In the genomic region with DNA sequence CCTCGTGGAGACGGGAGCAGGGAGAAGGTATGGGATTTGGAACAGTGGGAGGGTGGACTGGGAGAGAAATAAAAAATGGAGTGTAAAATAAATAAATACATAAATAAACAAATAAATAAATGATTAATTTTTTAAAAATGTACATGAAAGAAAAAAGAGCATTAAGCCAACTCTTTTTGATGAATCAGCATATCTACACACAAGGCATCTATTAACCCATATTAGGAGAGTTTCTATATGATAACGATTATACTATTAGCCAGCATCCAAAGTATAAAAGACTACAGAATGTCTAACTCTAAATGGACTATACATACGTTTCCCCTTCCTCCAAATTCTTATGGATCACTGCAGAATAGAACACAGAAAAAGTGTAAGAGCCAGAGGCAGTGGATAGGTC, we compare ENCODE assay signal across 23 mouse cellular contexts. TPM values are rescaled to one million over a fixed set of nuclear protein-coding genes. Genes with fewer than 3 reads are reported as not detected.
"Had no signal": no experiment of that assay in that cellular context is flagged by ENCODE, and none has a peak within 500 bp of the region (broad histone marks: within the 10 kb centered on the region; RNA-seq: fewer than 3 reads in every experiment).

No protein-coding gene starts in this region.

- H3K4me1 ChIP-seq: neural tube, embryonic 12.5 days; neural tube, embryonic 13.5 days; neural tube, embryonic 15.5 days; stomach, embryonic 15.5 days had no signal

- DNase-seq: retina, postnatal 1 day; right cerebral cortex, adult 18-20 months; right cerebral cortex, postnatal 14 days; right cerebral cortex, postnatal 25 days; right cerebral cortex, postnatal 4 days; spleen, adult 18-20 months; thymus, adult 18-20 months; thymus, adult 2 months; thymus, postnatal 14 days; thymus, postnatal 25 days; thymus, postnatal 36 days; thymus, postnatal 4 days had no signal

- H3K4me3 ChIP-seq: neural tube, embryonic 12.5 days; neural tube, embryonic 13.5 days; neural tube, embryonic 15.5 days; stomach, embryonic 15.5 days had no signal

- H3K27ac ChIP-seq: neural tube, embryonic 12.5 days; neural tube, embryonic 13.5 days; neural tube, embryonic 15.5 days; stomach, embryonic 15.5 days; stomach, postnatal 0 days had no signal

- H3K36me3 ChIP-seq: neural tube, embryonic 12.5 days; neural tube, embryonic 13.5 days; neural tube, embryonic 15.5 days; stomach, embryonic 15.5 days had no signal

- H3K4me2 ChIP-seq: neural tube, embryonic 12.5 days; neural tube, embryonic 13.5 days; neural tube, embryonic 15.5 days; stomach, embryonic 15.5 days had no signal

- H3K27me3 ChIP-seq: neural tube, embryonic 12.5 days; neural tube, embryonic 13.5 days; neural tube, embryonic 15.5 days; stomach, embryonic 15.5 days had no signal

- H3K9ac ChIP-seq: neural tube, embryonic 12.5 days; neural tube, embryonic 13.5 days; neural tube, embryonic 15.5 days; stomach, embryonic 15.5 days had no signal

- H3K9me3 ChIP-seq: neural tube, embryonic 12.5 days; neural tube, embryonic 13.5 days; neural tube, embryonic 15.5 days; stomach, embryonic 15.5 days had no signal

RNA-seq across cellular contexts. Expression of gene Ostn, which starts 38.5 kb away (rescaled TPM):
- polyA plus RNA-seq: neural tube, embryonic 12.5 days; neural tube, embryonic 13.5 days; neural tube, embryonic 14.5 days; small intestine, adult 2 months; spleen, adult 2 months; stomach, embryonic 14.5 days; stomach, embryonic 15.5 days; stomach, postnatal 0 days; testis, adult 2 months; thymus, adult 2 months; urinary bladder, adult 2 months had no signal
